Mouse (Mus musculus) heart, adult 11 months (tissue): Measurements from ENCODE around the gene Dusp18.

Source experiments
- DNase-seq: peaks from one replicate; pipeline ENCODE4 v3.0.0; 2022

The Dusp18 gene

GRCm38 (mm10) chr11:3931511-3932211, 36.6 kb downstream of the Dusp18 start, which contains the start of gene Tcn2:
TSS of gene Tcn2 (minus strand) at chr11:3932159.
- DNase-seq: peak; percentile 99

- peak; percentile 75 for DNase-seq
Observed at GRCm38 (mm10) chr11:3933756-3934285, 38.8 kb downstream of the Dusp18 start.

- DNase-seq: peak; percentile 75
Observed at GRCm38 (mm10) chr11:3935135-3935534, 40.1 kb downstream of the Dusp18 start.

- DNase-seq: no peak
Observed at GRCm38 (mm10) chr11:3936318-3936717, 41.3 kb downstream of the Dusp18 start.

- DNase-seq: peak; percentile 71
Observed at GRCm38 (mm10) chr11:3937321-3937874, 42.4 kb downstream of the Dusp18 start.

GRCm38 (mm10) chr11:3941371-3941770, 46.3 kb downstream of the Dusp18 start:
- peak; percentile 43 for DNase-seq

- peak; percentile 25 for DNase-seq
Observed at GRCm38 (mm10) chr11:3946386-3946785, 51.3 kb downstream of the Dusp18 start.
